Mouse (Mus musculus) frontal cortex, postnatal 36 days (tissue): Measurements from ENCODE around the gene Tesk1.

Experiments
- DNase-seq, 2 experiments: peaks; one replicate each; pipeline ENCODE4 v3.0.0; 2022; ENCODE audit warnings: low spot score in 2 of 2

Tesk1 gene

GRCm38 (mm10) chr4:43419801-43420281, 21.9 kb upstream of the Tesk1 start:
- DNase-seq: no peak

GRCm38 (mm10) chr4:43420305-43420704, 21.4 kb upstream of the Tesk1 start:
- peak; percentile 67 to 82 for DNase-seq

- no peak for DNase-seq
Measured at GRCm38 (mm10) chr4:43421632-43422240, 20.0 kb upstream of the Tesk1 start.

- no peak for DNase-seq
Measured at GRCm38 (mm10) chr4:43423267-43423934, 18.3 kb upstream of the Tesk1 start.

- no peak for DNase-seq
Measured at GRCm38 (mm10) chr4:43424072-43424471, 17.7 kb upstream of the Tesk1 start.

GRCm38 (mm10) chr4:43425197-43425596, 16.5 kb upstream of the Tesk1 start:
- no peak for DNase-seq

GRCm38 (mm10) chr4:43425648-43426380, 15.9 kb upstream of the Tesk1 start:
- DNase-seq: no peak

- no peak for DNase-seq
Measured at GRCm38 (mm10) chr4:43426487-43426886, 15.3 kb upstream of the Tesk1 start.

GRCm38 (mm10) chr4:43427501-43428179, 14.1 kb upstream of the Tesk1 start:
- DNase-seq: no peak

GRCm38 (mm10) chr4:43428180-43428861, 13.4 kb upstream of the Tesk1 start:
- no peak for DNase-seq

- DNase-seq: no peak
Measured at GRCm38 (mm10) chr4:43428946-43429345, 12.8 kb upstream of the Tesk1 start, which contains the start of gene Fam166b. Fam166b (minus strand) TSS chr4:43429134.

GRCm38 (mm10) chr4:43431690-43432089, 10.0 kb upstream of the Tesk1 start:
- peak; percentile 80 to 83 for DNase-seq

- no peak for DNase-seq
Measured at GRCm38 (mm10) chr4:43432832-43433231, 8.9 kb upstream of the Tesk1 start.

- peak; percentile 100 for DNase-seq
Measured at GRCm38 (mm10) chr4:43442044-43442443, 305 bp downstream of the Tesk1 start.

- DNase-seq: peak; percentile 72
Measured at GRCm38 (mm10) chr4:43442456-43443361, 970 bp downstream of the Tesk1 start.

GRCm38 (mm10) chr4:43443511-43443910, 1.8 kb downstream of the Tesk1 start:
- DNase-seq: no peak

- no peak for DNase-seq
Measured at GRCm38 (mm10) chr4:43447251-43447650, 5.5 kb downstream of the Tesk1 start.

- DNase-seq: no peak
Measured at GRCm38 (mm10) chr4:43448554-43448953, 6.8 kb downstream of the Tesk1 start.

- DNase-seq: no peak
Measured at GRCm38 (mm10) chr4:43452315-43452714, 10.6 kb downstream of the Tesk1 start.

- DNase-seq: no peak
Measured at GRCm38 (mm10) chr4:43453413-43453812, 11.7 kb downstream of the Tesk1 start.
